Mouse (Mus musculus) hindbrain, embryonic 11.5 days (tissue): Measurements from ENCODE around the gene Bscl2. TPM values are rescaled to one million over a fixed set of nuclear protein-coding genes. Genes with fewer than 3 reads are reported as not detected.
"Not testable (repeated sequence)": the region's sequence is repeated elsewhere in the genome, so short reads cannot be mapped to it uniquely, and the experiment has no call there.

Experiments
- ATAC-seq: fragments of 200-750 bp; cut with Nextera tagmentation; 2 replicates; pipeline ENCODE4 v1.8.0; 2017; ENCODE audit warnings: mild to moderate bottlenecking, moderate TSS enrichment, moderate library complexity; ENCODE audit not compliant: low FRiP score
- DNase-seq: peaks from one replicate; pipeline ENCODE4 v3.0.0-alpha.2; 2015; ENCODE audit warnings: low spot score
- H3K27ac ChIP-seq: fragments of 300-500 bp; sonication (generic); 2 replicates; pipeline ENCODE4 v1.5.1; 2014; ENCODE audit warnings: mild to moderate bottlenecking, low read depth, low read length
- H3K27me3 ChIP-seq: fragments of 300-500 bp; sonication (generic); 2 replicates; pipeline ENCODE4 v1.6.1; 2014; ENCODE audit warnings: mild to moderate bottlenecking, low read length, moderate library complexity, mixed read lengths; ENCODE audit not compliant: control insufficient read depth, insufficient read depth
- H3K36me3 ChIP-seq: fragments of 300-500 bp; sonication (generic); 2 replicates; pipeline ENCODE4 v1.6.1; 2014; ENCODE audit warnings: mild to moderate bottlenecking, low read length, moderate library complexity, mixed read lengths; ENCODE audit not compliant: control insufficient read depth, insufficient read depth
- H3K4me1 ChIP-seq: fragments of 300-500 bp; sonication (generic); replicated peaks from 2 replicates; pipeline ENCODE4 v1.6.1; 2014; ENCODE audit warnings: low read length, mixed read lengths; ENCODE audit not compliant: control insufficient read depth, insufficient read depth
- H3K4me2 ChIP-seq: fragments of 300-500 bp; sonication (generic); replicated peaks from 2 replicates; pipeline ENCODE4 v1.6.1; 2014; ENCODE audit warnings: mild to moderate bottlenecking, low read depth, low read length
- H3K4me3 ChIP-seq: fragments of 300-500 bp; sonication (generic); 2 replicates; pipeline ENCODE4 v1.5.1; 2014; ENCODE audit warnings: low read depth, low read length
- H3K9ac ChIP-seq: fragments of 300-500 bp; sonication (generic); 2 replicates; pipeline ENCODE4 v1.6.1; 2014; ENCODE audit warnings: low read depth, low read length
- H3K9me3 ChIP-seq: fragments of 300-500 bp; sonication (generic); 2 replicates; pipeline ENCODE4 v1.6.1; 2016; ENCODE audit warnings: low read length; ENCODE audit not compliant: control insufficient read depth
- WGBS: fragments of 180-500 bp; shearing (Covaris S2); extraction: QIAGEN DNeasy Blood & Tissue Kit; methylation state at CpG from one replicate; pipeline ENCODE4 v1.1.7; 2014; 5-methylcytosine and 5-hydroxymethylcytosine counted together
- polyA plus RNA-seq: library from polyadenylated mRNA; unstranded; fragments of >200 nt; fragmentation: Nextera tagmentation; extraction: Ambion mirVana; gene quantifications from 2 replicates; pipeline ENCODE4 v1.2.1, GENCODE M21; 2014

The Bscl2 gene
- polyA plus RNA-seq, 1 experiment from 2014 or later = 59.6 TPM

GRCm38 (mm10) chr19:8887585-8888463 lies 50.6 kb downstream of the Bscl2 start:
- 16% methylated on average over 19 of the region's 19 CpGs for WGBS
- Histone ChIP-seq H3K4me3 (peak overlapping the region; percentile 64), H3K27ac (peak overlapping the region; percentile 80), H3K9me3 (no peaks in the 10 kb centered on the region), H3K36me3 (no peaks in the 10 kb centered on the region), H3K4me1 (peaks cover 3% of the 10 kb centered on the region), H3K27me3 (no peaks in the 10 kb centered on the region), H3K4me2 (peak overlapping the region; percentile 47), H3K9ac (peak overlapping the region; percentile 83)
- DNase-seq = peak; percentile 18
- ATAC-seq = no peak

GRCm38 (mm10) chr19:8888511-8889385 lies 51.5 kb downstream of the Bscl2 start, which contains the start of the genes 1810009A15Rik and Gm49416:
1810009A15Rik (plus strand) TSS chr19:8888853.
Gm49416 (plus strand) TSS chr19:8888926.
- DNase-seq = peak; percentile 97
- H3K36me3 ChIP-seq = no peaks in the 10 kb centered on the region
- peak within 1 kb of the TSS; percentile 80 for H3K27ac ChIP-seq
- H3K4me3 ChIP-seq = peak within 1 kb of the TSS; percentile 64
- no peaks in the 10 kb centered on the region for H3K9me3 ChIP-seq
- peak; percentile 95 for ATAC-seq
- H3K4me1 ChIP-seq = peaks cover 3% of the 10 kb centered on the region
- H3K4me2 ChIP-seq = peak within 1 kb of the TSS; percentile 74
- H3K27me3 ChIP-seq = no peaks in the 10 kb centered on the region
- WGBS = under 1% methylated on average over 58 of the region's 58 CpGs
- H3K9ac ChIP-seq = peak within 1 kb of the TSS; percentile 83

- ATAC-seq (peak; percentile 48), DNase-seq (peak; percentile 92)
- WGBS = 2% methylated on average over 53 of the region's 54 CpGs
- H3K36me3 ChIP-seq = no peaks in the 10 kb centered on the region
- no peaks in the 10 kb centered on the region for H3K9me3 ChIP-seq
- H3K9ac ChIP-seq = peak within 1 kb of the TSS; percentile 95
- peak within 1 kb of the TSS; percentile 72 for H3K27ac ChIP-seq
- no peaks in the 10 kb centered on the region for H3K27me3 ChIP-seq
- peak within 1 kb of the TSS; percentile 89 for H3K4me2 ChIP-seq
- peaks cover 7% of the 10 kb centered on the region for H3K4me1 ChIP-seq
- peak within 1 kb of the TSS; percentile 64 for H3K4me3 ChIP-seq
These were observed 55.8 kb downstream of the Bscl2 start, which contains the start of gene Ints5 for GRCm38 (mm10) chr19:8892829-8893766. Ints5 (plus strand) TSS chr19:8893005.

- Histone ChIP-seq H3K4me1 (peaks cover 11% of the 10 kb centered on the region), H3K4me2 (no peak overlapping the region), H3K9me3 (no peaks in the 10 kb centered on the region), H3K4me3 (no peak overlapping the region), H3K9ac (0 out of 2 replicates have a peak overlapping the region, but pooled peaks have one; percentile 11), H3K27ac (no peak overlapping the region), H3K36me3 (no peaks in the 10 kb centered on the region), H3K27me3 (no peaks in the 10 kb centered on the region)
- DNase-seq (no peak), ATAC-seq (no peak)
- WGBS = 88% methylated on average over 9 of the region's 9 CpGs
These were observed 58.2 kb downstream of the Bscl2 start for GRCm38 (mm10) chr19:8895397-8895960.

- peaks cover 11% of the 10 kb centered on the region for H3K4me1 ChIP-seq
- not testable (repeated sequence) for H3K4me3 ChIP-seq, H3K9ac ChIP-seq, H3K4me2 ChIP-seq, H3K27me3 ChIP-seq, H3K27ac ChIP-seq, H3K9me3 ChIP-seq, ATAC-seq, H3K36me3 ChIP-seq, DNase-seq
- 90% methylated on average over 5 of the region's 5 CpGs for WGBS
These were observed 59.0 kb downstream of the Bscl2 start for GRCm38 (mm10) chr19:8896231-8896630.

GRCm38 (mm10) chr19:8897211-8897864 lies 60.1 kb downstream of the Bscl2 start:
- H3K9me3 ChIP-seq, H3K27me3 ChIP-seq, H3K36me3 ChIP-seq: not testable (repeated sequence)
- H3K9ac ChIP-seq = peak overlapping the region; percentile 55
- DNase-seq = peak; percentile 60
- peaks cover 11% of the 10 kb centered on the region for H3K4me1 ChIP-seq
- WGBS = 30% methylated on average over 21 of the region's 21 CpGs
- peak overlapping the region; percentile 99 for H3K4me3 ChIP-seq
- H3K4me2 ChIP-seq = peak overlapping the region; percentile 41
- ATAC-seq = peak; percentile 72
- peak overlapping the region; percentile 75 for H3K27ac ChIP-seq

GRCm38 (mm10) chr19:8897865-8898495 lies 60.7 kb downstream of the Bscl2 start, which contains the start of gene Ganab:
Ganab (plus strand) TSS chr19:8898071.
- DNase-seq = peak; percentile 97
- Histone ChIP-seq H3K9ac (peak within 1 kb of the TSS; percentile 97), H3K4me3 (peak within 1 kb of the TSS; percentile 99), H3K4me1 (peaks cover 11% of the 10 kb centered on the region), H3K4me2 (peak within 1 kb of the TSS; percentile 70), H3K9me3 (no peaks in the 10 kb centered on the region), H3K36me3 (no peaks in the 10 kb centered on the region), H3K27ac (peak within 1 kb of the TSS; percentile 79), H3K27me3 (no peaks in the 10 kb centered on the region)
- under 1% methylated on average over 53 of the region's 53 CpGs for WGBS
- peak; percentile 98 for ATAC-seq
